Mouse (Mus musculus): Measurements from ENCODE around the gene Olfr1377. TPM values are rescaled to one million over a fixed set of nuclear protein-coding genes. Genes with fewer than 3 reads are reported as not detected.

Olfr1377 gene
- polyA plus RNA-seq, 2 experiments from 2014 or later = not detected

Other genes starting within 250 kb of the Olfr1377 start
- gene Zfp354c, start 154.2 kb upstream of the Olfr1377 start, polyA plus RNA-seq (2017; shearing (Covaris generic)) = 1 to 10 TPM in 1 of 2 experiments, under 1 TPM in 1; 0.79 to 3.2 TPM
- not detected for gene Zfp879, start 140.4 kb upstream of the Olfr1377 start, polyA plus RNA-seq (2017; shearing (Covaris generic))
- gene Grm6, start 131.3 kb upstream of the Olfr1377 start, polyA plus RNA-seq (2017; shearing (Covaris generic)) = not detected
- gene Zfp454, start 94.3 kb upstream of the Olfr1377 start, polyA plus RNA-seq (2017; shearing (Covaris generic)) = not detected
- not detected for gene Zfp2, start 65.8 kb upstream of the Olfr1377 start, polyA plus RNA-seq (2017; shearing (Covaris generic))
- gene Zfp354b, start 50.3 kb upstream of the Olfr1377 start, polyA plus RNA-seq (2017; shearing (Covaris generic)) = not detected
- gene 4933414I15Rik, start 38.2 kb upstream of the Olfr1377 start, polyA plus RNA-seq (2017; shearing (Covaris generic)) = not detected
- not detected for gene Prop1, start 28.2 kb upstream of the Olfr1377 start, polyA plus RNA-seq (2017; shearing (Covaris generic))
- gene Olfr1378, start 15.4 kb upstream of the Olfr1377 start, polyA plus RNA-seq (2017; shearing (Covaris generic)) = not detected
- not detected for gene Olfr51, start 21.6 kb downstream of the Olfr1377 start, polyA plus RNA-seq (2017; shearing (Covaris generic))
- under 1 TPM in 1 of 2 experiments, not detected in 1; 0.20 TPM for gene Olfr54, start 32.3 kb downstream of the Olfr1377 start, polyA plus RNA-seq (2017; shearing (Covaris generic))
- not detected for gene Olfr1375, start 66.1 kb downstream of the Olfr1377 start, polyA plus RNA-seq (2017; shearing (Covaris generic))
- gene Zfp354a, start 77.3 kb downstream of the Olfr1377 start, polyA plus RNA-seq (2017; shearing (Covaris generic)) = not detected
- gene Gm12569, start 238.5 kb downstream of the Olfr1377 start, polyA plus RNA-seq (2017; shearing (Covaris generic)) = not detected

Measured in activated CD4-positive, CD25-positive, alpha-beta regulatory T cell, adult 4 months (primary cell).